Mouse (Mus musculus) right cerebral cortex, postnatal 25 days (tissue): ENCODE results near the gene Cubn.

ENCODE experiments used
- DNase-seq: peaks from one replicate; pipeline ENCODE4 v3.0.0; 2022

The Cubn gene

GRCm38 (mm10) chr2:13232305-13232704 lies 259.3 kb downstream of the Cubn start:
- DNase-seq = no peak

GRCm38 (mm10) chr2:13229686-13230085 lies 261.9 kb downstream of the Cubn start:
- DNase-seq = no peak
